Mouse (Mus musculus) CH12.LX (cell line): ENCODE data around the gene Aldh3b2.

ENCODE experiments used
- CTCF ChIP-seq, 2 experiments: IDR thresholded peaks in 1 of 2; conservative IDR thresholded peaks in 1 of 2; 2 replicates each; pipeline ENCODE4 v1.5.1; 2011 to 2012; ENCODE audit warnings: low read depth in 2 of 2, low read length in 2 of 2, improper control_type of control experiment in 1 of 2, inconsistent platforms in 1 of 2, mild to moderate bottlenecking in 1 of 2, moderate library complexity in 1 of 2
- NRF1 ChIP-seq: IDR thresholded peaks from 2 replicates; pipeline ENCODE4 v1.6.1; 2014; ENCODE audit warnings: low read depth, mild to moderate bottlenecking, inconsistent platforms, low read length, improper control_type of control experiment, moderate library complexity
- POLR2AphosphoS2 ChIP-seq: IDR thresholded peaks from 2 replicates; pipeline ENCODE4 v1.6.1; 2011; ENCODE audit warnings: low read depth, low read length, improper control_type of control experiment
- ZNF384 ChIP-seq: IDR thresholded peaks from 2 replicates; pipeline ENCODE4 v1.6.1; 2012; ENCODE audit warnings: low read depth, low read length, improper control_type of control experiment, inconsistent platforms

GRCm38 (mm10) chr19:3958470-3958869, 13.7 kb upstream of the Aldh3b2 start, which contains the start of gene Aldh3b3:
- no peak for TF ChIP-seq ZNF384
- no peak for TF ChIP-seq CTCF (conservative IDR thresholded peaks at IDR 0.05 in 1 of 2, IDR thresholded peaks at IDR 0.05 in 1 of 2; ENCODE audit: low read depth in 2 of 2, low read length in 2 of 2)
- no peak for TF ChIP-seq POLR2AphosphoS2
- TF ChIP-seq NRF1: no peak
